Mouse (Mus musculus) erythroblast, embryonic 14.5 days (primary cell): Measurements from ENCODE around the gene Aspdh.

Source experiments
- GATA1 ChIP-seq: IDR thresholded peaks from 2 replicates; pipeline ENCODE4 v1.6.1; 2012; ENCODE audit warnings: low read length, inconsistent platforms, mixed read lengths
- TAL1 ChIP-seq: IDR thresholded peaks from 3 replicates; pipeline ENCODE4 v1.6.1; 2012; ENCODE audit warnings: low read length, inconsistent platforms, mixed read lengths

DNA sequence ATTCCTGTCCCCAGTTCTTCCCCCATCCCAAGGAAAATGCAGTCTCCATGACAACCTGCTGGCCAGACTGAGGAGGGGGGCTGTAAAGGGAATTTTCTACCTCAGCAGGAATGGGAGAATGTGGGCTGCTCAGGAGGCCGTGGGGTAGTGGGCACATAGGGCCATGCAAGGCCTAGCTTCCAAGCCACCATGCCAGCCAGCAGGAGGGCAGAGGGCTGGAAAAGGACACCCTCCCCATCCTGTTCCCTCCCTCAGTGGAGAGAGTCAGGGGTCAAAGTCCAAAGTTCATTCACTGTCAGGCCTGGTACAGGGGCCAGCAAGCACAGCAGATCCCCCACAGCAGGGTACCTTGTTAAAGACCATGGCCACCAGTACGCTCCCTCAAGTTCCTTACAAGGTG, at the start of gene Aspdh:
- TF ChIP-seq GATA1 (no peak), TAL1 (no peak)
